Mouse (Mus musculus) spleen, postnatal 36 days (tissue): ENCODE results near the gene Ppm1h.

ENCODE experiments used
- DNase-seq, 2 experiments: peaks; one replicate each; pipeline ENCODE4 v3.0.0; 2022; ENCODE audit warnings: low spot score in 2 of 2, mixed read lengths in 1 of 2

Gene Ppm1h

DNA sequence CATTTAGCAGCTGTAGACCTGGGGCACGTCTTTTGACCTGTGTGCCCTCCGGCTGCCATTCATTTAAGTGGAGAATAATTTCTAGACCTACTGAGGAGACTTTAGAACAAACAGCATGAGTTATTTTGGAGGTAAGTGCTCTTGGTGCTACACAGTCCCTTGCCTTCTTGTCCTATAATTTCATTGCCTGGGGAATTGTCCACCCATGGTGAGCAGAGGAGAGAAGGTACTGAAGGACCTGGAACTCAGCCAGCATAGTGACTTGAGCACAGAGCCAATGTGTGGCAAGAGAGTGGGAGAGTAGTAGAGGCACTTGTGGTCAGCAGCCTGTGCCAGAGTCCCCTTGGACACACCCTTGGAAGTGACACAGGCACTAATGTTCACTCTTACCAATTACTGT is 64.8 kb downstream of the Ppm1h start:
- no peak for DNase-seq

DNA sequence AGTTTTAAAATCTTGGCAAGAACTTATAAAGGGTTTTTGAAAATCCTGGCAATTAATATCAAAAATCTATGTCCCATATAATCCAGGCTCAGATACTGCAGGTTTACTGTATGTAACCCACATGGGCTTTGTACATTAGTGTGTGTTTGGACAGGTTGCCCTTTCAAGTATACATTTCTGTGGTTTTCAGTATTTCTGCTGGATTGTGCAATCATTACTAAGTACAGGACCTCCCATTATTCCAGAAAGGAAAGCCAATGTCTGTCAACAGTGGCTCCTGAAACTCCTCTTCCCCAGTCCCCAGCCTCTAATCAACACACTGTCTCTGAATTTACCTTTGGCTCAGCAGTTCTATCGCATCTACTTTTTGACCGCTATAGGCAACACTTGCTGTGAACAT is 66.4 kb downstream of the Ppm1h start:
- no peak for DNase-seq

DNA sequence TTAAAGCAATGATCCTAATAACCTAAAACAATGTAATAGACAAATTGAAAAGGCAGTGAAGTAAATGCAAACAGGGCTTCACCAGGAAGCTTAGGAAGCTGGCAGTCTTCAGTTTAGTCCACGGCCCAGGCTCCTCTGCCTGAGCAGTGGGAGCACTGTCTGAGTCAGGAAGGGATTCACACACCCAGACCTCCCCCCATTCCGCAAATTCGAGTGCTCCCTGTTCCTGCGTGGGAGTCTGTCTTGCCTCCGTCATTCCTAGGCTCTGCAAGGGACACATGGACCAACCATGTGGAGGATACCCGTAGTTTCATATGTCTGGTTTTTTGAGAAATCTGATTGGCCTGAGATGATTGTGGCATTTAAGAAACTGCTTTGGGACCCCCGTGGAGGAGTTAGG is 67.6 kb downstream of the Ppm1h start:
- no peak for DNase-seq

GRCm38 (mm10) chr10:122747151-122747925 is 68.8 kb downstream of the Ppm1h start:
- no peak for DNase-seq

DNA sequence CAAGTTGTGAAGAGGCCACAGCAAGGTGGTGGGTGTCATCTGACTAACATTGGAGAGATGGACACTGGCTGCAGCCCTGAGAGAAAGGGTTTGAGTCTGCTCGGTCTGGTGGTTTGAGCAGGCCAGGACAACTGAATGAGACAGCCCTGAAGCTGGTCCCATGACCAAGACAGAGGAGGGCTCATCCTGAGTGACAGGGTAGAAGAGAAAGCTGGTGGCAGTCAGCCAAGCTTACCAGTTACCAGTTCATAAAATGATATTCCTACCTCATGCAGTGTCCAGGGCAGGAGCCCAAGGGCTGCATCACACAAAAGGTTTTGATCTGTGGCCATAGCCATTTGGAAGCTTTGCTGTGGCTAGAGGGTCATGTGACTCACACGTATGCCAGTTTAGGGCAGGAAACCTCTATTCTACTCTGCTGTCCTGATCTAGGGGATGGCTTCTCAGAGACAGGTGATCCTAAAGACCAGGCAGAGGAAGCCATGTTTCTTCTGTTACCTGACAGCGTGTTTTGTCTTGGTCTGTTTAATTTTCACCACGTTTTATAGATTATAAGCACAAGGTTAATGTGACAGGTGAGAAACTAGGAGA is 69.9 kb downstream of the Ppm1h start:
- no peak for DNase-seq

DNA sequence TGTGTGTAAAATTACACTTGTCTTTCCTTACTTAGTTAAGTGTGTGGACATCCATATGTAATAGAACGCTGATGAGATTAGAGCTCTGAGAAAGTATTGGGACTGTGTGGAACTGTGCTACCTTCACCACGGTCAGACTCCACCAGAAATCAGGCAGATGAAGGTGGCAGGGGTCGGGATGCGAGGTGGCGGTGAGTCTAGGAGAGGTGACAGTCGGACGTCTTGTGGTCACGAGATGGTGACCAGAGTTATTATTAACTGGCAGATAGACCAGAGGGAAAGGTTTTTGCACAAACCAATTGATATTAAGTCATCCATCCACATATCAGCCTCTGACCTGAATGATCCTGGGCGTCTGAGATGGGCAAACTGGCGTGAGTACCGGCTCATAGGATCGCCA is 70.5 kb downstream of the Ppm1h start:
- no peak for DNase-seq

DNA sequence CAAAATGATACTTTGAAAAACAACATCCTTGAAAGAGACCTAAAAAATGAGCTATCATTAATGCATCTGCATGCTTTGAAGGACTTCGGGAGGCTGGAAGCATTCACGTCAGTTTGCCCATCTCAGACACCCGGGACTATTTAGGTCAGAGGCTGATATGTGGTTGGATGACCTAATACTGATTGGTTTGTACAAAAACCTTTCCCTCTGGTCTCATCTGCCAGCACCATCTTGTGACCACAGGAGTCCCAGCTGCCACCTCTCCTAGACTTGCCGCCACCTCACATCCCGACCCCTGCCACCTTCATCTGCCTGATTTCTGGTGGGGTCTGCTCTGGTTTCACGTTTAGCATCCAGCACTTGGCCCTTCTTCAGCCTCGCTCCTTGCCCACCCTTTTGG is 71.3 kb downstream of the Ppm1h start:
- DNase-seq: no peak

DNA sequence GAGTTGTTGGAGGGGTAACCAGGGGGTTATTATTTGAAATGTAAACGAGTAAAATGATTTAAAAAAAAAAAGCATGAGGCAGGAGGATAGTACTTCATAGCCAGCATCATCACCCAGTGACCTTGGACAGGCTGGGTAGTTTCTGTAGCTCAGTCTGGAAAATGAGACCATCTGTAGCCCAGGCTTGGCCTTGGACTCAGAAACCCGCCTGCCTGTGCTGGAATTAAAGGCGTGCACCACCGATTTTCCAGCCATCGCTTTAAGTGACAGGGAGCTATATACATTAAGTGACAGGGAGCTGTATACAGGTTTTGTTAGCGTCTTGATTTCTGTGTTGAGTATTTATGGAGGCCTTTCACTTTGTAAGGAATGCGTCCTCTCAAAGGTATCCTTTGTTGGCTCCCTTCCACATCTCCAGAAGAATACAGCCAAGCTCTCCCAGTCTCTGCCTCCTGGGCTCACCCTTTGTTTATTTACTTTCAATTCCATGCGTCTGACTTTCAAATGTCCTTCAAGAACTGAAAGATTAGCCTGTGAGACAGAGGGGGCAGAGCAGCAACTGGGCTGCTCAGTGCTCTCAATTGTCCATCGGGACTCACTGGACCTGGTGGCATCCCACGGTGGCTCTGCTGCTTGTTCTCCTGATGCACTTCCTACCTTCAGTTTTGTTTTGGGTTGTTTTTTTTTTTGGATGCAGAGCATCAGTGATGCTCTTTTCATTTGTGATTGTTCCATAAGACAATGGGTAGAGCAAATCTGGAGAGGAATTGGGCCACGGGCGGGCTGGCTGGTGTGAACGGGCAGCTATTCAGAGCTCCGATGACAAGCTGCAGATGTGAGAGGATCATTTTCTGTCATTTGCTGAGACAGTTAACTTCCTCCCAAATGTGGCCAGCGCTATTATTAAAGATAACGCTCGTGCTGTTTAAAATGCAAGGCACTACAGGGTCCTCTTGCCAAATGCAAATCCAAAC is 74.7 kb downstream of the Ppm1h start:
- DNase-seq: no peak

- DNase-seq: no peak
Measured at GRCm38 (mm10) chr10:122753924-122754307, 75.4 kb downstream of the Ppm1h start.

GRCm38 (mm10) chr10:122754967-122755366 is 76.4 kb downstream of the Ppm1h start:
- DNase-seq: no peak

DNA sequence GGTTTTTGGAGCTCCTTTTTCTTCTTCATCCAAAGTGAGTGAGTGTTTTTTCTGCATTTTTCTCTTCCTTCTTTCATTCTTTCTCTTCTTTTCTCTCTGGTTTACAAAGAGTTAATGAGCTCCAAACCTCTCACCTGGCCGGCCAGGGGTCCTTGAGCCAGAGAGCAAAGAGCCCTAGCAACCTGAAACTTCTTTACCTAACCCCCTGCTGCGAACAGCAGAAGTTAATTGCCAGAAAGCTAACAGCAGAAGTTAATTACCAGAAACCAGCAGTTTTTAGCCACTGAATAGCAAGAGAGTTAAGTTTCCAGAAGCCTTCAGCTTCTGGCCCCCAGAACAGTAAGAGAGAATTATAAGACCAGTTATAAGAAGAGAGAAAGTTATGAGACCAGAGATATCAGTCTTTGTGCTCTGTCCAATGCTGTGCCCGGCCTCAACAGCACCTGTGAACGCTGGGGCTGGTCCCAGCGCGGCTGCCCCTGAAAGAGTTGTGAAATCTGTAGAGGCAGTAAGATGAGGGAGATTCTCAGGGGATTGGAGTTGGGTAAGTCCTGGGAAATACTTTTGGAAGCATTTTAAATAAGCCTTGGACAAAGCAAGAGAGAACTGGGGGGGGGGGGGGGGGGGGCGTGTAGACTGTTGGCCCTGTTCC is 78.4 kb downstream of the Ppm1h start:
- no peak for DNase-seq

DNA sequence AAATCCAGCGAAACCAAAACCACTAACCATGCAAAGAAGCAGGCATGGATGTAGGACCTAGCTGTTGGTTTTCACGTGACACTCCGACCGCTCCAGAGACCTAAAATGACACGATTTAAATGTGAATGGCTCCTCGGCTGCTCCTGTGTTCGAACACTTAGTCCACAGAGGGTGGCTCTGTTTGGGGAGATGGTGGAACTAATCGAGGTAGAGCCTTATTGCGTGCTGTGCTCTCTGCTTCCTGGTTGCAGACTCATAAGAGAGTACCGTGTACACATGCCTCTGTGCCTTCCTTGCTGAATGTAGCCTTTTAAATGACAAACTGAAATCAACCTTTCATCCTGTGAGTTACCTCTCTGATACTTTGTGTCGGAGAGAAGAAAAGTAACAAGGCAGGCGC is 79.2 kb downstream of the Ppm1h start:
- no peak for DNase-seq

- DNase-seq: peak in 1 of 2 experiments; percentile 8
Measured at GRCm38 (mm10) chr10:122758346-122758745, 79.8 kb downstream of the Ppm1h start.

DNA sequence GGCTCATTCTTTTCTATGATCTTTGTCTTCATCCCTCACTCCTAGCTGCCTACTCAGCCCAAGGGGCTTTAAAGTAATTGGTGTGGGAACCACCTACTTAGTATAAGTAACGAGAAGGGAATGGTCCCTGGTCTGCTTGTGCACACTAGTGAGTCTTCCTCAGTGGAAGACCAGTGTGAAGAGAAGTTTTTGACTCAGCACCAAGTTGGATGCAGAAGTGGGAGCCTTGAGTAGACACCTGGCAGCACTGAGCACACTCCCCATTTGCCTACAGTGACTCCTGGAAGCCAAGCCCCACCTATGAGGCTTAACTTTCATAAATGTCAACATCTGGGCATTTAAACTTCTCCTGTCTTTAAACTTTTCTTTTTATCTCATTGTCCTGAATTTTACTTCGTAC is 81.2 kb downstream of the Ppm1h start:
- no peak for DNase-seq

DNA sequence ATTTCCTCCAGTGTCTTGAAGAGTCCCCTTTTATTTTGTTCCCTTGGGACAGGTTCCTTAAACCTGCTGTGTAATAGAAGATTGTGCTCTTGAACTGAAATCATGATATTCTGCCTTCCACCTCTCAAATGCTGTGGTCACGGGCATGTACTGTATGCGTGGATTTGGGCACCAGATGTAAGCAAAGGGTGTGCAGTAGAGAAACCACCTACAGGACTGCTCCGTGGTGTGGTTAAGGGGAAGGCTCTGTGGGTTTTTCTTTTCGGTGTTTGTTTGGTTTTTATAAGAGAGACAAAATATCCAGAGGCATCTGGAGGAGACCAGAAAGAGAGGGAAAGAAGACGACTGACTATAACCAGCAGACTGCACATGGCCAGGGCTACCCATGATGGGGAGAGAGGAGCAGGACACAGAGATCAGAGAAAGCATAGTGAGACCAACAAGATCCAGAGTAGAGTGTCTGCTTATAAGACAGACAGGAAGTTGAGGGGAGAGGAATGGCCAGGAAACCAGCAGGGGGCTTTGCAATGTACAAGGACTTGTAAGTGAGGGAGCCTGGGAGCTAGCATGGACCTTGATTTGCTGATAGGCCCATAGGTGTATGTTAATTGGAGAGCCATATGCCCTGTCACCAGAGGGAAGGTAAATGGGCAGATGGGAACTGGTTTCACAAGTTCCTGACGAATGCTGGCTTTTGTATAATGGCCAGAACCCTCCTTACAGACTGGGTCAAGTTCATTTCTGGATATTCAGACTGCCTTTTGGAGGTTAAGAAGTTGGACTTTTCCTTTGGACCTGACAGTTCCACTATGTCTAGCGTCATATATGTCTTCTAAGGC is 82.1 kb downstream of the Ppm1h start:
- no peak for DNase-seq

DNA sequence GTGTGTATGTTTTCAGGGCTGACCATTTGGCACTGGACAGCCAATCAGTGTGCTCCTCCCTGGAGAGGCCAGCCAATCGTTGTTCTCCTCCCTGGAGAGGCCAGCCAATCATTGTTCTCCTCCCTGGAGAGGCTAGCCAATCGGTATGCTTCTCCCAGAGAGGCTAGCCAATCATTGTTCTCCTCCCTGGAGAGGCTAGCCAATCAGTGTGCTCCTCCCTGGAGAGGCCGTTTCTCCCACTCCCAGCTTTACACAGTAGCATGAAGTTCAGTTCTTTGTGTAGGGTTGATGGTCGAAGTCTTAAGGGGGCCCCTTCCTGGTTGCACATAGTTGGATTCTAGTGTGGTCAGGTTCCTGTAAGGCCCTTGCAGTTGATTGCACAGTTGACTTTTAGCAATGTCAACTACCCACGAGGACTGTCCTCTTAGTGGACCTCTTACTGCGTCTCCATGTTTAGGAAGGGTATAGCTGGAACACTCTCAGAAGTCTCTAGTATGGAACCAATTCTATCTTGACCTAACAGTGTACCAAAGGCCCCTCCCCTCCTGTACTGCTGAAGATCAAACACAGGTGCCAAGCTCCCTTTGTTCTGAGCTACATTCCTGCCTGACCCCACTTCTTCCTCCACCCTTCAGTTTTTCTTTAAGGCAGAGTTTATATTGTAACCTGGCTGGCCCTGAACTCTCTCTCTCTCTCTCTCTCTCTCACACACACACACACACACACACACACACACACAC is 84.4 kb downstream of the Ppm1h start:
- DNase-seq: no peak

- DNase-seq: no peak
Measured at GRCm38 (mm10) chr10:122763596-122763995, 85.0 kb downstream of the Ppm1h start.

DNA sequence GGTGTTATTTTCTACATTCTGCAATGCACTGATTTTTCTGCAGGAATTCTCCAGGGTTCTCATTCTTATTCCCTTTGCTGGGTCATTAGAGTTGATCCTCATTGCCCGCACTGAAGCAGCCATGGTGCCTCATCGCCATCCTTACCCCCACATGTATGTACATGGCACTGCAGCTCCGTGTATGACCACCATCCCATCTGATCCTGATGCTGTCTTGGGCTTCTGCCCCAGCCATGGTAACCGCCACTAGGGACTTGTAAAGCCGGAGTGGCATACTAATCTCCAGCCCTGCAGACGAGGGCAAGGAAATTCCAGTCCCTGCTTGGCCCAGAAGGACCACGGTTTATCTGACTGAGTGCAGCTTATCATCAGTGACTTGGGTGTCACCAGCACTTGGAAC is 86.1 kb downstream of the Ppm1h start:
- no peak for DNase-seq

DNA sequence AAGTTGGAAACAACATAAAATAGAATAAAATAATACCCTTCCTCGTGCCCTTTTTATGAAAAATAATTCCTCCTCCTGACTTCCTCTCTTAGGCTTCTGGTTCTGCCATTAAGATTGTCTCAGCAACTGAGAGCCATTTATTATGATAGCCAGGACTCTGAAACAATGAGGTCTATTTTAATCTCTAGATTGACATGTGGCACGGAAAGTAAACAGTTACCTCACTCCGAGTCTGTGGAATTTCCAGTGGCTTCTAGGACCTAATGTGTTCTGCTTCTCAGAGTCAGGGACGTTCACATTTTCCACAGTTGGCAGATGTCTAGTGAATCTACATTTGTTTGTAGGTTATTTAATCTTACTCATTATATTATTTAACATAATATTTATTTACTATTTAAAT is 87.0 kb downstream of the Ppm1h start:
- no peak for DNase-seq

DNA sequence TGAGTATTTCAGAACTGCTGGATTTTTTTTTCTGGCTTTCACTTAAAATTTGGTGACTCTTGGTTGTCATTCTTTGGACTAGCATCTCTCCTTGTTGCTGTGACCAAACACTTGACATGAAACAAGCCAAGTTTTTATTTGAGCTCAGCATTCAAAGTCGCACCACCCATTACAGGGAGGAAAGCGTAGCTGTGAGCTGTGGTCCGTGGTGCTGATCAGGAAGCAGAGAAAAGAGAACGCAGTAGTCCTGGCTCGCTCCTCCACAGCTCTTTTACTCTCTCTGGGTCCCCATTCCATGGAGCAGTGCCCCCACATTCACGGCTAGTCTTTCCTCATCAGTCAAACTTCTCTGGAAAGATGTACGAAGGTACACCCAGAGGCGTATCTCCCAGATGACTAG is 87.4 kb downstream of the Ppm1h start:
- no peak for DNase-seq
